Mouse (Mus musculus): ENCODE measurements around the gene Slc5a3. TPM values are rescaled to one million over a fixed set of nuclear protein-coding genes. Genes with fewer than 3 reads are reported as not detected.
A peak's percentile ranks its signal among the peaks of the same experiment; 100 is the strongest.
"Not testable (repeated sequence)": the region's sequence is repeated elsewhere in the genome, so short reads cannot be mapped to it uniquely, and the experiment has no call there.

Gene Slc5a3
- polyA plus RNA-seq, 1 experiment from 2014 or later: 3.5 TPM

- WGBS: 72% methylated on average over 5 of the region's 5 CpGs
- no peak overlapping the region for H3K9ac ChIP-seq (ENCODE audit: low read length)
- H3K36me3 ChIP-seq (ENCODE audit: control insufficient read depth, insufficient read depth): no peaks in the 10 kb centered on the region
Measured at GRCm38 (mm10) chr16:92091876-92092275, 33.8 kb downstream of the Slc5a3 start.

GRCm38 (mm10) chr16:92098351-92099051 lies 40.4 kb downstream of the Slc5a3 start:
- Histone ChIP-seq H3K9ac (ENCODE audit: low read length) (no peak overlapping the region), H3K4me2 (ENCODE audit: low read depth, low read length) (no peak overlapping the region), H3K9me3 (replicated peaks; ENCODE audit: control insufficient read depth, low read length) (no peaks in the 10 kb centered on the region), H3K27me3 (ENCODE audit: control insufficient read depth, insufficient read depth, low read length) (no peaks in the 10 kb centered on the region), H3K4me3 (ENCODE audit: low read length) (no peak overlapping the region), H3K27ac (ENCODE audit: low read length) (no peak overlapping the region), H3K36me3 (ENCODE audit: control insufficient read depth, insufficient read depth) (peaks cover 5% of the 10 kb centered on the region), H3K4me1 (ENCODE audit: control insufficient read depth, insufficient read depth, low read length) (peaks cover 2% of the 10 kb centered on the region; the same call in 1 of the 2 replicates)
- no peak for ATAC-seq (replicated peaks; ENCODE audit: extremely low read depth, insufficient read depth, low FRiP score)
- WGBS: 82% methylated on average over 10 of the region's 10 CpGs

More at GRCm38 (mm10) chr16:92091876-92092275, 33.8 kb downstream of the Slc5a3 start:
- H3K9me3 ChIP-seq (replicated peaks; ENCODE audit: control insufficient read depth, low read length): no peaks in the 10 kb centered on the region
- no peak for ATAC-seq (replicated peaks; ENCODE audit: extremely low read depth, insufficient read depth, low FRiP score)
- H3K4me1 ChIP-seq (ENCODE audit: control insufficient read depth, insufficient read depth, low read length): no peaks in the 10 kb centered on the region
- no peaks in the 10 kb centered on the region for H3K27me3 ChIP-seq (ENCODE audit: control insufficient read depth, insufficient read depth, low read length)
- no peak overlapping the region for H3K27ac ChIP-seq (ENCODE audit: low read length)
- H3K4me2 ChIP-seq (ENCODE audit: low read depth, low read length): no peak overlapping the region
- no peak overlapping the region for H3K4me3 ChIP-seq (ENCODE audit: low read length)

- Histone ChIP-seq H3K36me3 (ENCODE audit: control insufficient read depth, insufficient read depth) (peaks cover 5% of the 10 kb centered on the region), H3K27me3 (ENCODE audit: control insufficient read depth, insufficient read depth, low read length) (no peaks in the 10 kb centered on the region), H3K27ac (ENCODE audit: low read length) (no peak overlapping the region), H3K4me3 (ENCODE audit: low read length) (no peak overlapping the region), H3K9me3 (replicated peaks; ENCODE audit: control insufficient read depth, low read length) (no peaks in the 10 kb centered on the region), H3K9ac (ENCODE audit: low read length) (no peak overlapping the region), H3K4me1 (ENCODE audit: control insufficient read depth, insufficient read depth, low read length) (peaks cover 6% of the 10 kb centered on the region; the same call in 1 of the 2 replicates), H3K4me2 (ENCODE audit: low read depth, low read length) (no peak overlapping the region)
- WGBS: 85% methylated on average over 16 of the region's 16 CpGs
- no peak for ATAC-seq (replicated peaks; ENCODE audit: extremely low read depth, insufficient read depth, low FRiP score)
Measured at GRCm38 (mm10) chr16:92099598-92099997, 41.5 kb downstream of the Slc5a3 start.

- Histone ChIP-seq H3K27me3 (ENCODE audit: control insufficient read depth, insufficient read depth, low read length) (no peaks in the 10 kb centered on the region), H3K9me3 (replicated peaks; ENCODE audit: control insufficient read depth, low read length) (no peaks in the 10 kb centered on the region), H3K4me2 (ENCODE audit: low read depth, low read length) (no peak overlapping the region), H3K27ac (ENCODE audit: low read length) (no peak overlapping the region), H3K9ac (ENCODE audit: low read length) (no peak overlapping the region), H3K4me1 (ENCODE audit: control insufficient read depth, insufficient read depth, low read length) (peaks cover 6% of the 10 kb centered on the region; the same call in 1 of the 2 replicates), H3K4me3 (ENCODE audit: low read length) (no peak overlapping the region), H3K36me3 (ENCODE audit: control insufficient read depth, insufficient read depth) (peaks cover 5% of the 10 kb centered on the region)
- ATAC-seq (replicated peaks; ENCODE audit: extremely low read depth, insufficient read depth, low FRiP score): no peak
- WGBS: 83% methylated on average over 4 of the region's 4 CpGs
Measured at GRCm38 (mm10) chr16:92100111-92100510, 42.0 kb downstream of the Slc5a3 start.

GRCm38 (mm10) chr16:92102115-92102514 lies 44.0 kb downstream of the Slc5a3 start:
- WGBS: 77% methylated on average over 5 of the region's 5 CpGs

GRCm38 (mm10) chr16:92102931-92103330 lies 44.8 kb downstream of the Slc5a3 start:
- not testable (repeated sequence) for H3K9me3 ChIP-seq (replicated peaks; ENCODE audit: control insufficient read depth, low read length); H3K4me3 ChIP-seq (ENCODE audit: low read length); H3K9ac ChIP-seq (ENCODE audit: low read length); H3K4me2 ChIP-seq (ENCODE audit: low read depth, low read length); H3K27ac ChIP-seq (ENCODE audit: low read length); H3K27me3 ChIP-seq (ENCODE audit: control insufficient read depth, insufficient read depth, low read length); ATAC-seq (replicated peaks; ENCODE audit: extremely low read depth, insufficient read depth, low FRiP score); H3K4me1 ChIP-seq (ENCODE audit: control insufficient read depth, insufficient read depth, low read length); H3K36me3 ChIP-seq (ENCODE audit: control insufficient read depth, insufficient read depth)
- 95% methylated on average over 6 of the region's 7 CpGs for WGBS

More at GRCm38 (mm10) chr16:92102115-92102514, 44.0 kb downstream of the Slc5a3 start:
- Histone ChIP-seq H3K9ac (ENCODE audit: low read length) (no peak overlapping the region), H3K27ac (ENCODE audit: low read length) (no peak overlapping the region), H3K9me3 (replicated peaks; ENCODE audit: control insufficient read depth, low read length) (no peaks in the 10 kb centered on the region), H3K4me3 (ENCODE audit: low read length) (no peak overlapping the region), H3K4me1 (ENCODE audit: control insufficient read depth, insufficient read depth, low read length) (peaks cover 6% of the 10 kb centered on the region; the same call in 1 of the 2 replicates), H3K27me3 (ENCODE audit: control insufficient read depth, insufficient read depth, low read length) (no peaks in the 10 kb centered on the region), H3K4me2 (ENCODE audit: low read depth, low read length) (no peak overlapping the region), H3K36me3 (ENCODE audit: control insufficient read depth, insufficient read depth) (peaks cover 5% of the 10 kb centered on the region)
- ATAC-seq (replicated peaks; ENCODE audit: extremely low read depth, insufficient read depth, low FRiP score): no peak

- Histone ChIP-seq H3K9ac (ENCODE audit: low read length) (no peak overlapping the region; the same call in 1 of the 2 replicates), H3K27ac (ENCODE audit: low read length) (peak overlapping the region; percentile 75), H3K4me2 (ENCODE audit: low read depth, low read length) (no peak overlapping the region), H3K4me1 (ENCODE audit: control insufficient read depth, insufficient read depth, low read length) (peaks cover 6% of the 10 kb centered on the region; the same call in 1 of the 2 replicates), H3K9me3 (replicated peaks; ENCODE audit: control insufficient read depth, low read length) (no peaks in the 10 kb centered on the region), H3K36me3 (ENCODE audit: control insufficient read depth, insufficient read depth) (peaks cover 5% of the 10 kb centered on the region), H3K4me3 (ENCODE audit: low read length) (no peak overlapping the region), H3K27me3 (ENCODE audit: control insufficient read depth, insufficient read depth, low read length) (no peaks in the 10 kb centered on the region)
- peak; percentile 71; the same call in 1 of the 2 replicates for ATAC-seq (replicated peaks; ENCODE audit: extremely low read depth, insufficient read depth, low FRiP score)
- WGBS: 37% methylated on average over 9 of the region's 9 CpGs
Measured at GRCm38 (mm10) chr16:92103572-92104331, 45.6 kb downstream of the Slc5a3 start.

GRCm38 (mm10) chr16:92104332-92104590 lies 46.1 kb downstream of the Slc5a3 start:
- no peak overlapping the region for H3K9ac ChIP-seq (ENCODE audit: low read length)
- peaks cover 6% of the 10 kb centered on the region; the same call in 1 of the 2 replicates for H3K4me1 ChIP-seq (ENCODE audit: control insufficient read depth, insufficient read depth, low read length)
- no peaks in the 10 kb centered on the region for H3K27me3 ChIP-seq (ENCODE audit: control insufficient read depth, insufficient read depth, low read length)
- no peak for ATAC-seq (replicated peaks; ENCODE audit: extremely low read depth, insufficient read depth, low FRiP score)
- H3K27ac ChIP-seq (ENCODE audit: low read length): peak overlapping the region; percentile 75
- H3K4me2 ChIP-seq (ENCODE audit: low read depth, low read length): no peak overlapping the region
- no peak overlapping the region for H3K4me3 ChIP-seq (ENCODE audit: low read length)
- peaks cover 5% of the 10 kb centered on the region for H3K36me3 ChIP-seq (ENCODE audit: control insufficient read depth, insufficient read depth)
- H3K9me3 ChIP-seq (replicated peaks; ENCODE audit: control insufficient read depth, low read length): no peaks in the 10 kb centered on the region
- WGBS: 89% methylated on average over 2 of the region's 2 CpGs

GRCm38 (mm10) chr16:92104951-92105350 lies 46.8 kb downstream of the Slc5a3 start:
- no peak for ATAC-seq (replicated peaks; ENCODE audit: extremely low read depth, insufficient read depth, low FRiP score)
- Histone ChIP-seq H3K4me3 (ENCODE audit: low read length) (no peak overlapping the region), H3K4me2 (ENCODE audit: low read depth, low read length) (no peak overlapping the region), H3K4me1 (ENCODE audit: control insufficient read depth, insufficient read depth, low read length) (peaks cover 6% of the 10 kb centered on the region; the same call in 1 of the 2 replicates), H3K9me3 (replicated peaks; ENCODE audit: control insufficient read depth, low read length) (no peaks in the 10 kb centered on the region), H3K27ac (ENCODE audit: low read length) (no peak overlapping the region), H3K36me3 (ENCODE audit: control insufficient read depth, insufficient read depth) (peaks cover under 1% of the 10 kb centered on the region; the same call in 1 of the 2 replicates), H3K9ac (ENCODE audit: low read length) (no peak overlapping the region), H3K27me3 (ENCODE audit: control insufficient read depth, insufficient read depth, low read length) (no peaks in the 10 kb centered on the region)
- 86% methylated on average over 2 of the region's 2 CpGs for WGBS
